Mouse (Mus musculus) kidney, adult 2 months (tissue): ENCODE data around the gene Nacc1.

Source experiments
- CTCF ChIP-seq: fragments of 200-500 bp; conservative IDR thresholded peaks from 2 replicates; pipeline ENCODE4 v1.5.1; 2011; ENCODE audit warnings: low read depth, mild to moderate bottlenecking, control low read depth, low read length, moderate library complexity, mixed read lengths; ENCODE audit not compliant: insufficient read depth, insufficient read length
- POLR2A ChIP-seq: fragments of 200-500 bp; IDR thresholded peaks from one replicate; pipeline ENCODE4 v1.6.1; 2011; ENCODE audit warnings: low read depth, low read length, control low read depth

DNA sequence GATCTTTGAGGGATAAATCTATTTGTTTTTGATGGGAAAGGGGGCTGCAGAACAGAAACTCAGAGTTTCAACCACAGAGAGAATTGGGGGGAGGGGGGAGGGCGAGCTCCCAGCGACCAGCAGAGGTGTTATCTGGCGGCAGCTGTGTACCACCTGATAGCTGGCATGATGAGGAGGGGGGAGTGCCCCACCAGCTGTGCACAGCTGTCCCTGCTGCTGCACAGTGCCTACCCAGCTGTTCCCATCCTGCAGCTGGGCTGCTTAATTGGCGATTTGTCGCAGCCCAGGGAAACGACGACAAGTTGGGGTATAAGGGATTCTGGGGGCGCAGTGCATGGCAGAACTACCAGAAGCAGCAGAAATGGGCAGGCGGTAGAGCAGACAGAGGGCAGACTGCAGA is 37.0 kb upstream of the Nacc1 start:
- TF ChIP-seq POLR2A (no peak), CTCF (no peak)
